Mouse (Mus musculus): ENCODE results near the gene Jsrp1.

Jsrp1 gene

DNA sequence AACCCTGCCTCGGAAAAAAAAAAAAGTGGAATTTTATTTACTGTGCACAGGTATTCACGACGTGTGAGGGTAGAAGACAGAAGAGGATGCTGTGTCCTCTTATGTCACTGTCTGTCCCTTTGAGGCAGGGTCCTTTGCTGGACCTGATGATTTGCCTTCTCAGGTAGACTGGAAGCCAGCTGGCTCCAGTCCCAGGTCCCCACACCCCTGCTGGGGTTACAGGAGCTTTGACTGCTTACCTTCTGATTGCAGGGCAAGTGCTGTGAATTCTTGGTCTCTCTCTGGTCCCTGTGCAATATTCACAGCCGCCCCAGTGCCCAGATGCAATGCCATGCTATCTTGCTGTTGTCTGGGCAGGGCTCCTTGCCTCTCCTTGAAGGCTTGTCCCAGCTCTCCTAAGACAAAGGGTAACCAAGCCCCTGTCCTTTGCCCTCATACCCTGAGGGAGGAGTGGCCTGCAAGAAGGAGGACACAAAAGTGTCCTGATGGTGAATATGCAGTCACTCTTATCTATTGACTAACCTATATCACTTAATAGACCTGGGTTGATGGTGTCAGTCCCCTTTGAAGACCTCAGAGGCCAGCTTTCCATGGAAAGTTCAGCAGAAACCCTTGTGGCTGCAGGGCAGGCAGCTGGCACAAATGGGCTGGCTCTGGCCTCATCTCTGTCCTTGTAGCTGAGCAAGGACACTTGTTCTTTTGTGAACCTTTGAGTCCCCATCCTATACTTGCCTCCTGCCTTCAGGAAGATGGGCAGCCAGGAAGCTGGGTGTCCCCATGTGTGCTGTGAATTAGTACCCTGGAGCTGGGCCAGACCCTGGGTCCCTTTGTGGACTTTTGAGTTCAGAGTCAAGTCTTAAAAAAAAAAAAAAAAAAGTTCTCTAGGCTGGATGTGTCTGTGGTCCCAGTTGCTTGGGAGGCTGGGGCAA, 52.4 kb downstream of the Jsrp1 start:
- DNase-seq (ENCODE audit: low read depth in 1 of 2, low spot score in 2 of 2), result no peak

GRCm38 (mm10) chr10:80758651-80759050, 54.6 kb downstream of the Jsrp1 start:
- no peak for DNase-seq (ENCODE audit: low read depth in 1 of 2, low spot score in 2 of 2)
